Mouse (Mus musculus): Measurements from ENCODE around the gene Gigyf1.

Gigyf1 gene

DNA sequence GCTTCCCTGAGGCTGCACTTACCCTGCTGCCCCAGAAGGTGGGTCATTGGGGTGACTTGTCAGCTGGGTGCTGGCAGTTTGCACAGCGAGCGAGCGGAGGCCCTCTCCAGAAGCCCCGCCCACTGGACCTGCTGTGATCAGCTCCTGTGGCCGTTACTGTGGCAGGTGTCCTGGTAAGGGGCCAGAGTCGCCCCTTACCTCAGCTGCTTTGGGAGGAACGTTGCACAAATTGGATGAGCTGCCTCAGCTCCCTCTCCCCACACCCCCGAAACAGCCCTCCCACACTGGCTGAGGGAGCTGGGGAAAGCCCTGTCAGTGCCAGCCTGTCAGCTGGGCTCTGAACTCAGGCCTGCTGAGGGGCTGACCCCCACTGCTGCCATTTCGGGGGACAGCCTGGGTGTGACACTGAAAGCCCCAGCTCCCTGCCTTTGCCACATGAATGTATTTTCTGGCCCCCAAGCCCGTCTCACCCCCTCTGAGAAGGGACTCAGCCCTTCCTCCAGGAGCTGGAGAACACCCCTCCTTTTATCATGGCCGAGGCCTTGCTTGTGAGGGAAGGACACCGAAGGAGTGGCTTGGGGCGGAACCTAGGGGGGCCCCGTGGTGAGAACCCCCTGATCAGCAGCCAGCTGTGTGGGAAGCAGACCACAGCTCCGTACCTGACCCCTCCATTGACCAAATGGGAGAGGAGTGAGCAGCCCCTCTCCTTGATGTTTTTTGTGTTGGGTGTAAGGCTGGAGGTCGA, 8.0 kb downstream of the Gigyf1 start:
- no peak for TF ChIP-seq GATA4 (IDR thresholded peaks at IDR 0.05; ENCODE audit: insufficient replicate concordance, low read length)

DNA sequence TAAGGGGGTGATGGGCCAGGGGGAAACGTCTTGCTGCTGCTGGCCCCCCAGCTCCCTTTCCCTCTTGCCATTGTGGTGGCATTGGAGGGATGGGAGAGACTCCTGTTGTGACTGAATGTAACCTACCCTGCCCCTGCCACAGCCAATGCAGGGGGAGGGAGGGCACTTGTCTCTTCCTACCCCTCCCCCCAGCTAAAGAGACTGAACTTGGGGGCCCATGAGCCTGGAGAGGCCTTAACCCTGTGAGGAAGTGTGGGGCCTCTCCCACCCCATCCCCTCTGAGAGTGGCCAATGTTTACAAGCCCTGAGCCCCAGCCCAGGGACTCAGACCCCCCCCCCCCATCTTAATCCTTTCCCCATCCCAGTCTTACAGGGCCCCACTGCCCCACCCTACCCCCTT, 9.1 kb downstream of the Gigyf1 start:
- no peak for TF ChIP-seq GATA4 (IDR thresholded peaks at IDR 0.05; ENCODE audit: insufficient replicate concordance, low read length)

DNA sequence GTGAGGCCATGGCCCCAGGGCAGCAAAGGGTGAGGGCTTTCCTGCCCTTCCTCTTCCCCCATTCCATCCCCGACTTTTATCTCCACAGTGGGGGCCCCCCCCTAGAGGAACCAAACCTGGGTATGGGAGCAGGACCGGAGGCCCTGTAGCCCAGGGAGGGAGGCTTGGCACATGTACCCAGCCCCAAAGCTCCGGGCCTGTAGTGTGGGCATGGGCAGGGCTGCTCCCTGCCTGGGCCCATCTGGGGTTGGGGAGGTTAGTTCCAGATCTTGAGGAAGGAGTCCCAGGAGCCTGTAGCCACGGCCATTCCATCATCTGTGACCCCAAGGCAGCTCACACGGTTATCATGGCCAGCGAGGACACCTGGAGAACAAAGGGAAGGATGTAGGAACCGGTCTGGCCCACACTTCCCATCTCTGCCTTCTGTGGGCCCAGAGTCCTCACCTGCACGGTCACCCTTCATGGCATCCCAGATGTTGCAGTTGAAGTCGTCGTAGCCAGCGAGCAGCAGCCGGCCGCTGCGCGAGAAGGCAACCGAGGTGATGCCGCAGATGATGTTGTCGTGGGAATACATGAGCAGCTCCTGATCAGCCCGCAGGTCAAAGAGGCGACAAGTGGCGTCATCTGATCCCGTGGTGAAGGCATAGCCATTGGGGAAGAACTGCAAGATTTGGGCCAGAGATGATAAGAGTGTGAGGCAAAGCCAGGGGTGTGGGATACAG, 10.1 kb downstream of the Gigyf1 start:
- TF ChIP-seq GATA4 (IDR thresholded peaks at IDR 0.05; ENCODE audit: insufficient replicate concordance, low read length), result no peak

DNA sequence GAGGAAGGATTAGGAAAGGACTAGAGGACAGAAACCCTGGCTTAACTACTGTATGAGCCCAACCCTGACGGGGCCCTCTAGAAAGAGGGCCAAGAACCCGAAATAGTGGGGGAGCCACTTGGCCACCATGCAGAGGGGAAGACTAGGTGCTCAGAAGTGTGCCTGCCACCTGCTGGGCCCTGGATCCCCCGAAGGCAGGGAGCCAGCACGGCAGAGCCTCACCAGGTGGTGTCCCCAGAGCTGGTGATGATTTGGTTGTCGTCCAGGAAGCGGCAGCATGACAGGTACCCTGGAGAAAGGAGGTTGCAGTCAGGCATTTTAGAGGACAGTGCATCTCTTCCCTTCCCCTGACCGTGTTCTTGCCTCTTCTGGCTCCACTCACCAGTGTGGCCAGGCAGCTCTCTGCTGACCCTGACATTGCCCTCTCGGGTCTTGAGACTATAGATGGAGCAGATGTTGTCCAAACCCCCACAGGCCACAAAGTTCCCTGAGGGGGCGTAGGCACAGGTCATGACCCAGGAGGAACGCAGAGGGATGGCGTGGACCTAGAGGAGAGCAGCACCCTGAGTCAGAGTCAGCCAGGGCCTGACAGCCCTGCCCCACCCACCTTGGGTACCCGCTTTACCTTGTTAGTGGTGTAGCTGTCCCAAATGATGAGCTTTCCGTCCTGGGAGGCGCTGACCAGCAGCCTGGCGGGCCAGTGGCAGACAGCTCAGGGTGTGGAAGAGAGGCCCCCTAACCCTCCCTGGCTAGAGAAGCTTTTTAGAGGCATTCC, 11.1 kb downstream of the Gigyf1 start:
- TF ChIP-seq GATA4 (IDR thresholded peaks at IDR 0.05; ENCODE audit: insufficient replicate concordance, low read length), result no peak

DNA sequence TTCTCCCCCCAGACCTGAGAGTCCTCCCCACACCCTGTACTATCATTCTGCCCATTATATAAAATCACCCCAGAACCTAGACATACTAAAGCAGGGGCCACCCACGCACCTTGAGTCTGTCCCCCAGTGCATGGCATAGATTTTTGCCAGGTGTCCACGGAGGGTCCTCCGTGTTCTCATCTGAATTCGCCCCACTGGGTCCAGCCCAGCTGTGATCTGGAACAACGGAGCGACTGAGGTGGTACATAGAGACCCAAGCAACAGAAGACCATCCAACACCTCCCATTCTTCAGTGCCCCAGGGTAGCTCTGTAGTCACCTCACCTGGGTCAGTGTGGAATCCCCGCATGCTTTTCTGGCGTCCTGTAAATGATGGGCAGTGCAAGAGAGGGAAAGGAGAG, 11.7 kb downstream of the Gigyf1 start:
- no peak for TF ChIP-seq GATA4 (IDR thresholded peaks at IDR 0.05; ENCODE audit: insufficient replicate concordance, low read length)

DNA sequence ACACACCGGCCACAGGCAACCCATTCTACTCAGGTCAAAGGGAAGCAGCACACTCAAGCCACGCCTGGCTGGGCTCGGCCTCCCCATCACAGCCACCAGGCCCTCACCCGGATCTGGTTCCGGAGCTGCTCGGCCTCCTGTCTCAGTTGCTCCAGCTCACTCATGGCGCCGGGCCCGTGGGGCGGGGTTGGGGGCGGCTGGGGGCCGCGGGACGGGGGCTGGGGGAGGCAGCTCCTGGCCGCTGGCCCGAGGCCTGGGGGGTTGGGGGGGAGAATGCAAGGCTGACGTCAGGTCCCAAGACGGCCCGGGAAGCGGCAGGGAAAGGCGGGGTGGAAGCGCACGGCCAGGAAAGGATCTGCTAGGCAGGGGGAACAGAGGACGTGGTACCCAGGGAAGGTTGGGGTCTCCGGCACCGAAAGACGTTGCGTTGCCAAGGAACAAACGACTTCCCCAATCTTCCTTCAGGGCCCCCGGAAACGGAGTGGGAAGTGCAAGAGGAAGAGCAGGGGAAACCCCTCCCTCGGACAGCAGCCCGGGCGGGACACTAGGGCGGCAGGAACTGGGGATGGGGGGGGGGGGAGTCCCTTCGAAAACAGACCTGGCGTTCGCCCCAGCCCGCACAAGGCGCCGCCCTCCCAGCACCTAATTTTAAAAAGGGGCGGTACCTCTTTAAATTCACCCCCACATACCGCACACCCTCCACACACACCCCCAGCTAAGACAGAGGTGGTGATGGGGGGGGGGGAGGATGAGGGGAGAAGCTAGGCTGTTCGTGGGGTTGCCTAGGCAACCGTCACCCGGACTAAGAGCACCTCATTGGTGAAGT, 12.5 kb downstream of the Gigyf1 start:
- TF ChIP-seq GATA4 (IDR thresholded peaks at IDR 0.05; ENCODE audit: insufficient replicate concordance, low read length), result no peak

DNA sequence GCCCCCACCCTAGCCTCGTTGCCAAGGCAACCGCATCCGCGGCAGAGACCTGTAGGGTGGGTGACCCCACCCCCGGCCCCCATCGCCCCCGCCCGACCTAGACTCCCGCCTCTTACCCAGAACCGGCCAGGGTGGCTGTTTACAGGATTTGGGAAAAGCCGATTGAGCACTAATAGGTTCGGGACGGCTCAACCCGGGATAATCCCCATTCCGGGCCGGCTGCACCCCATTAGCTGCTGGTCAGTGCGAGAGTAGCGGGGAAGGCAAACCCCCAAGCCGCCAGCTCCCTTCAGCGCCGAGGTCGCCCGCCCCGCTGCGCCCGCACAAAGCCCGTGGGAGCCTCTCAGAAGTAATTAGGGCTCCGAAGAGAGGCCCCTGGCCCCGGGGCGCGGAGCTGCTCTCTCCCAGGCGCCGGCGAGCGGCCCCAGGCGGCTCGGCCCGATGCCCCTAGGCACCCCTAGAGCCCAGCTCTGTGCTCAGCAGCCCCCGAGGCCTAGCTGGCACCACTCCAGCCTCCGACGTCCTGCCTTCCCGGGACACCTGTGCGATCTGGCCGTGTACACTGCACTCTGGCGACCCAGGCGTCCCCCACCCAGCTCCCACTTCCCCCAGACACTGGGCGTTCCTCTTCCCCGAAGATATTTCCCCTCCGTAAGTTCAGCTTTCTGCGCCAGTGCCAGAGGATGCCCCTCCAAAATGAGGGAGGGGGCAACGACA, 13.2 kb downstream of the Gigyf1 start:
- no peak for TF ChIP-seq GATA4 (IDR thresholded peaks at IDR 0.05; ENCODE audit: insufficient replicate concordance, low read length)

DNA sequence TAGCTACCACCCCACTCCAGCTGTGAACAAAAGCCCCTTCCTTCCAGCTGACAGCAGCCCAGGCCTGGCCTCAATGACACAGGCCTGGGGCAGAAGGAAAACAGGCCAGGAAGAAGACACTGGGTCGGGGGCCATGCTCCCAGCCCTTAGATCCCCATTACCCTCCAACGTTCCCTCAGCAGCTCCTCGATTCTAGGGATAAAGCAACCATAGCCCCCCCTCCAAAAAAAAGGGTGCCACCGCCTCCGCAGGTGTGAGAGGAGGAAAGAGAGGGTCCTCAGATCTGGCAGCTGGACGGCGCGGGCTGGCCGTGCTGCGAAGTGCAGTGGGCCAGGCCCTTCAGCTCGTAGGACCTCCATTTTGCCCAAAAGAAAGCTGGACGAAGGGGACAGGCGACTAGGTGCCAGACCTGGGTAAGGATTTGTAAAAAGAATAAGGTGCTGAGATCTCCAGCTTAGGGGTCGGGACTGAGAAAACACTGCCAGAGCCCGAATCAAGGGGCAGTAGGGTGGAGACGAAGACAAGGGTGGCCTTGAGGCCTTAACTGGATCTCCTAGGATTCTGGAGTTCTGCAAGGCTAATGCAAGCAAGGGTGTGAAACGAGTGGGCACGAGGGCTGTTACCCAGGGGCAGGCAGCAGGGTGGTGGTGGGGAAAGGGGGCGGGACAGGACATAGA, 13.9 kb downstream of the Gigyf1 start:
- TF ChIP-seq GATA4 (IDR thresholded peaks at IDR 0.05; ENCODE audit: insufficient replicate concordance, low read length), result no peak

DNA sequence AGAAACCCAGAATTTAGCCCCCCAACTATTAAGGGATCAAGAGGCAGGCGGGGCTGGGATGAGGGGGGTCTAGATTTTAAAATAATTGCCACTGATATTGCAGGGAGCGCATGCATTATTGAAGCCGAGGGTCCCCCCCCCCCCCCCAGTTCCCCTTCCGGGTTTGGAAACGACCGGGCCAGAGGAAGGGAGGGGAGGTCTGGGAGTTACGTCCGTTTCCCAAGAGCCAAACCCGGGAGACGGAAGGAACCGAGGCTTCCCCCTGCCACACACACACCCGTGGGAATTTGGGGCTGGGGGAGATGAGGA, 14.4 kb downstream of the Gigyf1 start:
- TF ChIP-seq GATA4 (IDR thresholded peaks at IDR 0.05; ENCODE audit: insufficient replicate concordance, low read length), result no peak

DNA sequence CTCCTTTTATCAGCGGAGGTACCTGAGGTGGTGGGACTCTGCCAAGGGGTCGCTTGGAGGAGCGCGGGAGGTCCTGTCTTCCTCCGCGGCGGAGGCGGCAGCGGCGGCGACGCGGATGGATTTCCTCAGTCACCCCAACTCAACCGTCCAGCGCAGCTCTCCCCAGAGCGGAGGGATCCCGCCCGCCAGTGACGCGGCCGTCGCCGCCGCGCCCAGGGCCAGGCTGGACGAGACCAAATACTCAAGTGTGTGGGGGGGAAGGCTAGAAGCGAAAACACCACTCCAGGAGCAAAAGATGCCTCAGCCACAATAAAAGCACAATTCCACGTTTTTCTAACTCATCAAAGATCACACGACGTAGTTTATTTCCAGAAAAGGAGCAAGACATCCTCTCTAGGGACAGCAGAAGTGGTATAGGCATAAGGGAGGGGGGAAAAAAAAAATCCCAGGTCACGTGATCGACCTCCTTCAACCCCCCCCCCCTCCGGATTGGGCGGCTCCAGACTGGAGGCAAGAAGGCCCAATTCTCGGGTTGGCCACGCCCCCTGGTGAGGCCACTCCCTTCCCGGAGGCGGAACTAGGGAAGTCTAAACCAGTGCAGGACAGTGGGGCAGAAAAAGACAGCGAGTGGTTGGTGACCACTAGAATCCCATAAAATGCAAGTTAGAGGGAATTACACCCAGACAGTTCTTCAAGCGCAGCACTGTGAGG, 14.9 kb downstream of the Gigyf1 start, which contains the start of the genes Epo and Gnb2:
Gene Epo (minus strand): TSS at position 126 of the 711 bp plus-strand sequence.
Gene Gnb2 (minus strand): TSS at position 394 of the 711 bp plus-strand sequence.
- TF ChIP-seq GATA4 (IDR thresholded peaks at IDR 0.05; ENCODE audit: insufficient replicate concordance, low read length), result peak; percentile 38; the same call in 1 of the 2 replicates

DNA sequence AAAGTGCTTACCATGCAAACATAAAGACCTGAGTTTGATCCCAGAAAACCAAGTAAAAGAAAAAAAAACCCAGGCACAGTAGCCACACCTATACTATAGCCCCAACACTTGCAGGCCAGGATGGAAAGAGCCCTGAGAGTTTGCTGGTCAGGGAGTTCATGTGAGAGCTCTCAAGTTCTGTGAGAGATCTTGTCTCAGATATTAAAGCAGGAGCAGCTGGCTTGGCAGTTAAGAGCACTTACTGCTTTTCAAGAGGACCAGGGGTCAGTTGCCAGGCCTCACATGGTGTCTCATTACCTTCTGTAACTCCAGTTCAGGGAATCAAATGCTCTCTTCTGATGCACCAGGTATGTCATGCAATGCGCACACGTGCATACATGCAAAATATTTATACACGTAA, 16.4 kb downstream of the Gigyf1 start:
- no peak for TF ChIP-seq GATA4 (IDR thresholded peaks at IDR 0.05; ENCODE audit: insufficient replicate concordance, low read length)

DNA sequence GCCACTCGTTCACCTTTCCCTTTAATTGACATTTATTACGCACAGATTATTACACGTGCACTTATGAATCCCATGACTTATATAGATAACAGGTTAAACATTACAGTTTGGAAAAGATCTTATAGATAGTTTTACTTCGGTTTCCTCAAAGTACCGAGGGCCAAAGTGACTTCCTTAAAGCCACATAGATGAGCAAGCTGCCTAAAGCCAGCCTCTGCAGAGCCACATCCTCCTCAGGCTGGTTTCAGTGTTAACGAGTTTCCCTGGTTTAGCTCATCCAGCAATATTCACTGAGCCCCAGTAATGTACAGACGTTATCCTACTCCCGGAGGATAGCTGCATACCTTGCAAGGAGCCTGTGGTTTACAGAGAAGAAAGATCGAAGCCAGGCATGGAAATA, 17.0 kb downstream of the Gigyf1 start:
- no peak for TF ChIP-seq GATA4 (IDR thresholded peaks at IDR 0.05; ENCODE audit: insufficient replicate concordance, low read length)

DNA sequence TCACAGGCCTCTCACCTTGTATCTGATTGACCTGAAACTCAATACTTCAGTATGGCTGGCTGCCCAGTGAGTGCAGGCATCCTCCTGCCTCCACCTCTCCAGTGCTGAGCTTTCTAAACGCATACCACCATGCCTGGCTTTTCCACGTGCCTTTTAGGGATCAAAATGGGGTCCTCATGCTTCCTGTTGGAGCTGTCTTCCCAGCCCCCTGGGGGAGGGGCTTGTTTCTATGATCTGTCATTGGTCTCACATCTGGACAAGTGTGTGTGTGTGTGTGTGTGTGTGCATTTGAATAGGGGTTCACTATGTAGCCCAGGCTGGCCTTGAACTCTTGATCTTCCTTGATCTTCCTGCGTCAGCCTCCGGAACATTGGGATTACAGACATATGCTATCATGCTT, 19.1 kb downstream of the Gigyf1 start:
- TF ChIP-seq GATA4 (IDR thresholded peaks at IDR 0.05; ENCODE audit: insufficient replicate concordance, low read length), result no peak
